Mouse (Mus musculus): ENCODE measurements around the gene Slc9a7. TPM values are rescaled to one million over a fixed set of nuclear protein-coding genes. Genes with fewer than 3 reads are reported as not detected.

The Slc9a7 gene
- polyA plus RNA-seq (2014; fragmentation: Nextera tagmentation; extraction: Ambion mirVana): 1.1 and 2.0 TPM in 2 replicates

GRCm38 (mm10) chrX:20291282-20292039 lies at the start of gene Slc9a7:
Gene Slc9a7 (minus strand): TSS chrX:20291807.
- H3K27ac ChIP-seq (ENCODE audit: low read depth, low read length): no peak within 1 kb of the TSS
- WGBS: 12% methylated on average over 45 of the region's 65 CpGs

GRCm38 (mm10) chrX:20335722-20336121 lies 44.1 kb upstream of the Slc9a7 start:
- Histone ChIP-seq H3K36me3 (ENCODE audit: control insufficient read depth, insufficient read depth, low read length) (no peaks in the 10 kb centered on the region), H3K27me3 (ENCODE audit: control insufficient read depth, insufficient read depth, low read length) (no peaks in the 10 kb centered on the region), H3K4me2 (no peak overlapping the region), H3K4me3 (ENCODE audit: low read depth, low read length) (no peak overlapping the region), H3K4me1 (ENCODE audit: control insufficient read depth, insufficient read depth, low read length) (no peaks in the 10 kb centered on the region), H3K9ac (ENCODE audit: low read length) (no peak overlapping the region), H3K9me3 (ENCODE audit: control insufficient read depth, low read length) (no peaks in the 10 kb centered on the region), H3K27ac (ENCODE audit: low read depth, low read length) (no peak overlapping the region)
- WGBS: 16% methylated on average over 2 of the region's 2 CpGs
- no peak for ATAC-seq (ENCODE audit: low FRiP score)
- DNase-seq (ENCODE audit: low spot score, missing footprints): peak; percentile 88

More at GRCm38 (mm10) chrX:20291282-20292039, at the start of gene Slc9a7:
- Histone ChIP-seq H3K36me3 (ENCODE audit: control insufficient read depth, insufficient read depth, low read length) (no peaks in the 10 kb centered on the region), H3K27me3 (ENCODE audit: control insufficient read depth, insufficient read depth, low read length) (no peaks in the 10 kb centered on the region), H3K9me3 (ENCODE audit: control insufficient read depth, low read length) (no peaks in the 10 kb centered on the region), H3K4me3 (ENCODE audit: low read depth, low read length) (peak within 1 kb of the TSS; percentile 54), H3K4me2 (peak within 1 kb of the TSS; percentile 57), H3K4me1 (ENCODE audit: control insufficient read depth, insufficient read depth, low read length) (no peaks in the 10 kb centered on the region), H3K9ac (ENCODE audit: low read length) (peak within 1 kb of the TSS; percentile 56)
- ATAC-seq (ENCODE audit: low FRiP score) (peak; percentile 94), DNase-seq (ENCODE audit: low spot score, missing footprints) (peak; percentile 91)

- no peak overlapping the region for H3K27ac ChIP-seq (ENCODE audit: low read depth, low read length)
- H3K36me3 ChIP-seq (ENCODE audit: control insufficient read depth, insufficient read depth, low read length): no peaks in the 10 kb centered on the region
- no peaks in the 10 kb centered on the region for H3K27me3 ChIP-seq (ENCODE audit: control insufficient read depth, insufficient read depth, low read length)
- 77% methylated on average over 1 of the region's 1 CpGs for WGBS
- no peak for DNase-seq (ENCODE audit: low spot score, missing footprints)
- ATAC-seq (ENCODE audit: low FRiP score): no peak
- H3K9me3 ChIP-seq (ENCODE audit: control insufficient read depth, low read length): no peaks in the 10 kb centered on the region
- no peaks in the 10 kb centered on the region for H3K4me1 ChIP-seq (ENCODE audit: control insufficient read depth, insufficient read depth, low read length)
- H3K4me3 ChIP-seq (ENCODE audit: low read depth, low read length): no peak overlapping the region
- no peak overlapping the region for H3K9ac ChIP-seq (ENCODE audit: low read length)
- H3K4me2 ChIP-seq: no peak overlapping the region
These were observed 41.1 kb upstream of the Slc9a7 start for GRCm38 (mm10) chrX:20332756-20333155.

GRCm38 (mm10) chrX:20307215-20307614 lies 15.6 kb upstream of the Slc9a7 start:
- H3K4me3 ChIP-seq (ENCODE audit: low read depth, low read length): no peak overlapping the region
- ATAC-seq (ENCODE audit: low FRiP score) (no peak), DNase-seq (ENCODE audit: low spot score, missing footprints) (no peak)
- no peaks in the 10 kb centered on the region for H3K27me3 ChIP-seq (ENCODE audit: control insufficient read depth, insufficient read depth, low read length)
- no peak overlapping the region for H3K9ac ChIP-seq (ENCODE audit: low read length)
- 32% methylated on average over 3 of the region's 3 CpGs for WGBS
- H3K4me1 ChIP-seq (ENCODE audit: control insufficient read depth, insufficient read depth, low read length): no peaks in the 10 kb centered on the region
- no peaks in the 10 kb centered on the region for H3K36me3 ChIP-seq (ENCODE audit: control insufficient read depth, insufficient read depth, low read length)
- no peak overlapping the region for H3K4me2 ChIP-seq
- no peaks in the 10 kb centered on the region for H3K9me3 ChIP-seq (ENCODE audit: control insufficient read depth, low read length)
- no peak overlapping the region for H3K27ac ChIP-seq (ENCODE audit: low read depth, low read length)

- H3K9me3 ChIP-seq (ENCODE audit: control insufficient read depth, low read length): no peaks in the 10 kb centered on the region
- no peak overlapping the region for H3K9ac ChIP-seq (ENCODE audit: low read length)
- H3K27me3 ChIP-seq (ENCODE audit: control insufficient read depth, insufficient read depth, low read length): no peaks in the 10 kb centered on the region
- H3K4me1 ChIP-seq (ENCODE audit: control insufficient read depth, insufficient read depth, low read length): no peaks in the 10 kb centered on the region
- ATAC-seq (ENCODE audit: low FRiP score) (no peak), DNase-seq (ENCODE audit: low spot score, missing footprints) (no peak)
- H3K4me3 ChIP-seq (ENCODE audit: low read depth, low read length): no peak overlapping the region
- H3K4me2 ChIP-seq: no peak overlapping the region
- H3K36me3 ChIP-seq (ENCODE audit: control insufficient read depth, insufficient read depth, low read length): no peaks in the 10 kb centered on the region
- H3K27ac ChIP-seq (ENCODE audit: low read depth, low read length): no peak overlapping the region
These were observed 14.3 kb upstream of the Slc9a7 start for GRCm38 (mm10) chrX:20305941-20306340.

- Histone ChIP-seq H3K4me1 (ENCODE audit: control insufficient read depth, insufficient read depth, low read length) (no peaks in the 10 kb centered on the region), H3K4me2 (no peak overlapping the region), H3K4me3 (ENCODE audit: low read depth, low read length) (no peak overlapping the region)
These were observed 11.7 kb upstream of the Slc9a7 start for GRCm38 (mm10) chrX:20303280-20303679.

GRCm38 (mm10) chrX:20292040-20292417 lies 422 bp upstream of the Slc9a7 start:
- Histone ChIP-seq H3K9ac (ENCODE audit: low read length) (no peak overlapping the region), H3K4me2 (peak overlapping the region; percentile 57), H3K36me3 (ENCODE audit: control insufficient read depth, insufficient read depth, low read length) (no peaks in the 10 kb centered on the region), H3K4me3 (ENCODE audit: low read depth, low read length) (peak overlapping the region; percentile 54), H3K27me3 (ENCODE audit: control insufficient read depth, insufficient read depth, low read length) (no peaks in the 10 kb centered on the region), H3K27ac (ENCODE audit: low read depth, low read length) (no peak overlapping the region), H3K4me1 (ENCODE audit: control insufficient read depth, insufficient read depth, low read length) (no peaks in the 10 kb centered on the region), H3K9me3 (ENCODE audit: control insufficient read depth, low read length) (no peaks in the 10 kb centered on the region)
- WGBS: 25% methylated on average over 11 of the region's 11 CpGs
- DNase-seq (ENCODE audit: low spot score, missing footprints) (no peak), ATAC-seq (ENCODE audit: low FRiP score) (peak; percentile 26; the same call in 1 of the 2 replicates)

More at GRCm38 (mm10) chrX:20303280-20303679, 11.7 kb upstream of the Slc9a7 start:
- H3K9ac ChIP-seq (ENCODE audit: low read length): no peak overlapping the region
- H3K27ac ChIP-seq (ENCODE audit: low read depth, low read length): no peak overlapping the region
- H3K9me3 ChIP-seq (ENCODE audit: control insufficient read depth, low read length): no peaks in the 10 kb centered on the region
- ATAC-seq (ENCODE audit: low FRiP score) (no peak), DNase-seq (ENCODE audit: low spot score, missing footprints) (no peak)
- no peaks in the 10 kb centered on the region for H3K27me3 ChIP-seq (ENCODE audit: control insufficient read depth, insufficient read depth, low read length)
- no peaks in the 10 kb centered on the region for H3K36me3 ChIP-seq (ENCODE audit: control insufficient read depth, insufficient read depth, low read length)

- Histone ChIP-seq H3K9ac (ENCODE audit: low read length) (no peak overlapping the region), H3K4me3 (ENCODE audit: low read depth, low read length) (peak overlapping the region; percentile 54), H3K4me2 (peak overlapping the region; percentile 57), H3K27ac (ENCODE audit: low read depth, low read length) (no peak overlapping the region), H3K4me1 (ENCODE audit: control insufficient read depth, insufficient read depth, low read length) (no peaks in the 10 kb centered on the region), H3K36me3 (ENCODE audit: control insufficient read depth, insufficient read depth, low read length) (no peaks in the 10 kb centered on the region), H3K9me3 (ENCODE audit: control insufficient read depth, low read length) (no peaks in the 10 kb centered on the region), H3K27me3 (ENCODE audit: control insufficient read depth, insufficient read depth, low read length) (no peaks in the 10 kb centered on the region)
- 23% methylated on average over 5 of the region's 5 CpGs for WGBS
- no peak for ATAC-seq (ENCODE audit: low FRiP score)
- DNase-seq (ENCODE audit: low spot score, missing footprints): no peak
These were observed 892 bp downstream of the Slc9a7 start for GRCm38 (mm10) chrX:20290715-20291114.

GRCm38 (mm10) chrX:20288674-20289073 lies 2.9 kb downstream of the Slc9a7 start:
- no peak overlapping the region for H3K9ac ChIP-seq (ENCODE audit: low read length)
- no peak overlapping the region for H3K4me3 ChIP-seq (ENCODE audit: low read depth, low read length)
- ATAC-seq (ENCODE audit: low FRiP score) (no peak), DNase-seq (ENCODE audit: low spot score, missing footprints) (no peak)
- H3K4me2 ChIP-seq: no peak overlapping the region
- no peaks in the 10 kb centered on the region for H3K36me3 ChIP-seq (ENCODE audit: control insufficient read depth, insufficient read depth, low read length)
- WGBS: 90% methylated on average over 3 of the region's 3 CpGs
- H3K27ac ChIP-seq (ENCODE audit: low read depth, low read length): no peak overlapping the region
- H3K9me3 ChIP-seq (ENCODE audit: control insufficient read depth, low read length): no peaks in the 10 kb centered on the region
- no peaks in the 10 kb centered on the region for H3K4me1 ChIP-seq (ENCODE audit: control insufficient read depth, insufficient read depth, low read length)
- no peaks in the 10 kb centered on the region for H3K27me3 ChIP-seq (ENCODE audit: control insufficient read depth, insufficient read depth, low read length)

Data from midbrain, embryonic 11.5 days (tissue).